Mouse (Mus musculus) G1E (cell line): ENCODE results near the gene Acads.

Source experiments
- CTCF ChIP-seq: IDR thresholded peaks from 2 replicates; pipeline ENCODE4 v1.5.1; 2012; ENCODE audit warnings: low read depth, low read length, inconsistent platforms, mixed read lengths
- GATA1 ChIP-seq: IDR thresholded peaks from 2 replicates; pipeline ENCODE4 v1.6.1; 2012; ENCODE audit warnings: borderline replicate concordance, low read length, inconsistent platforms, mixed read lengths

DNA sequence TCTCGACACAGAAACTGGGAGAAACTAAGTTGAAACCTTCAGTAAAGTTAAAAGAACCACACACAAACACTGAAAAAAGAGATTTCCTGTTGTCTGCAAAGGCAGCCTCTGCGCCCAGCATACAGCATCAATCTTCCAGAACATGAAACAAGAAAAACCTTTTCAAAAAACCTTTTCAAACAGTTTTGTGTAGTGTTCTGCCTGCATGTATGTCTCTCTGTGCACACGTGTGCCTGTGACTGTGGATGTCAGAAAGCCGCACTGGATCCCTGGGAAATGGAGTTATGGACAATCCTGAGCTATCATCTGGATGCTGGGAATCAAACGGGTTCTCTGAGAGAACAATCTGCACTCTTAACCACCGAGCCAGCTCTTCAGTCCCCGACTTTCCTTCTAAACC, 37.3 kb upstream of the Acads start:
- TF ChIP-seq CTCF (no peak), GATA1 (no peak)
